In the genomic region with DNA sequence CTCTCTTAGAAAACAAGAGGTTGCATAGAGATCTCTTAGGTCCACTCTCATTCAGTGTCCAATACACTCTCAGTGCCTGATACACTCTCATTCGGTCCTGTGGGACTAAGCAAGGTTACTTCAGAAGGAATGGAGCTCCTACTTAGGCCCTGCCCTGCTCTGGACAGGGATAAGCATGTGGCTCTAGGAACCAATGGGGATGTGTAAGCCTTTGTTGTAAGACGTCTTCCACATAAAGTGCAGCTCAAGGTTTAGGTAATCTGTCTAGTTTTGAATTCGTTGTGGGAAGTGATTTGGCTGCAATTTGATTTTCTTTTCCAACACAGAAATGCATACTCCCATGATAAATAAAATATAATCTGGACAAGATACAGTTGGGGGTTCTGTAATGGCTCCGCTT, we compare ENCODE assay signal across 17 mouse cellular contexts. TPM values are rescaled to one million over a fixed set of nuclear protein-coding genes. Genes with fewer than 3 reads are reported as not detected.
DNase-seq lines count a peak whose midpoint lies in the region; ATAC-seq and TF ChIP-seq lines count a peak whose summit lies in the region.
"Had no signal": no experiment of that assay in that cellular context is flagged by ENCODE, and none has a peak within 500 bp of the region (broad histone marks: within the 10 kb centered on the region; RNA-seq: fewer than 3 reads in every experiment).

No protein-coding gene starts in this region.

- intact Hi-C loops in gastrocnemius, adult 2 months (cut with DNase I) = no loop called here
- intact Hi-C loops in left cerebral cortex, adult 2 months (cut with DNase I) = loop anchor here (2.0 to 5.0 kb wide), 3 partner anchors 37 to 107 kb away; no protein-coding TSS in a partner anchor
- intact Hi-C loops in left cerebral cortex, postnatal 36 days (cut with DNase I) = loop anchor here (5.0 kb wide), 1 partner anchor 152 kb away; the partner anchor contains the start of gene Lamc1

- H3K9ac ChIP-seq in embryonic facial prominence, embryonic 13.5 days = no peak overlapping the region
- H3K9ac ChIP-seq in stomach, embryonic 15.5 days = no peak overlapping the region
- H3K9ac ChIP-seq: forebrain, embryonic 12.5 days; hindbrain, embryonic 12.5 days; neural tube, embryonic 13.5 days had no signal

- peak overlapping the region; percentile 49; the same call in 1 of the 2 replicates for H3K27ac ChIP-seq in gastrocnemius, adult 2 months
- H3K27ac ChIP-seq in left cerebral cortex, adult 2 months = peak overlapping the region; percentile 67
- peak overlapping the region; percentile 55; the same call in 1 of the 2 replicates for H3K27ac ChIP-seq in embryonic facial prominence, embryonic 13.5 days
- H3K27ac ChIP-seq in stomach, embryonic 15.5 days = peak overlapping the region; percentile 58
- H3K27ac ChIP-seq: forebrain, embryonic 12.5 days; hindbrain, embryonic 12.5 days; kidney, postnatal 0 days; neural tube, embryonic 13.5 days had no signal

- H3K4me2 ChIP-seq in embryonic facial prominence, embryonic 13.5 days = no peak overlapping the region
- no peak overlapping the region for H3K4me2 ChIP-seq in stomach, embryonic 15.5 days
- H3K4me2 ChIP-seq: forebrain, embryonic 12.5 days; hindbrain, embryonic 12.5 days; neural tube, embryonic 13.5 days had no signal

- no peaks in the 10 kb centered on the region for H3K36me3 ChIP-seq in embryonic facial prominence, embryonic 13.5 days
- no peaks in the 10 kb centered on the region for H3K36me3 ChIP-seq in stomach, embryonic 15.5 days
- H3K36me3 ChIP-seq: forebrain, embryonic 12.5 days; hindbrain, embryonic 12.5 days; neural tube, embryonic 13.5 days had no signal

- TF ChIP-seq CTCF in gastrocnemius, adult 2 months (IDR thresholded peaks at IDR 0.05) = no peak
- TF ChIP-seq CTCF in left cerebral cortex, adult 2 months (IDR thresholded peaks at IDR 0.05) = no peak

- H3K9me3 ChIP-seq in embryonic facial prominence, embryonic 13.5 days = no peaks in the 10 kb centered on the region
- H3K9me3 ChIP-seq in stomach, embryonic 15.5 days = no peaks in the 10 kb centered on the region
- H3K9me3 ChIP-seq: forebrain, embryonic 12.5 days; hindbrain, embryonic 12.5 days; neural tube, embryonic 13.5 days had no signal

- peaks cover 24% of the 10 kb centered on the region for H3K27me3 ChIP-seq in embryonic facial prominence, embryonic 13.5 days
- H3K27me3 ChIP-seq in stomach, embryonic 15.5 days (replicated peaks) = no peaks in the 10 kb centered on the region

- H3K4me1 ChIP-seq in embryonic facial prominence, embryonic 13.5 days = peaks cover 12% of the 10 kb centered on the region
- 0 out of 2 replicates have a peak, but pooled peaks cover 3% of the 10 kb centered on the region for H3K4me1 ChIP-seq in stomach, embryonic 15.5 days
- H3K4me1 ChIP-seq: forebrain, embryonic 12.5 days; hindbrain, embryonic 12.5 days had no signal

- WGBS in embryonic facial prominence, embryonic 13.5 days = 71% methylated on average over 4 of the region's 4 CpGs
- 68% methylated on average over 4 of the region's 4 CpGs for WGBS in stomach, embryonic 15.5 days

- H3K4me3 ChIP-seq in gastrocnemius, adult 2 months = no peak overlapping the region
- H3K4me3 ChIP-seq in left cerebral cortex, adult 2 months = no peak overlapping the region
- H3K4me3 ChIP-seq in embryonic facial prominence, embryonic 13.5 days = no peak overlapping the region
- H3K4me3 ChIP-seq in stomach, embryonic 15.5 days (replicated peaks) = no peak overlapping the region
- H3K4me3 ChIP-seq: forebrain, embryonic 12.5 days; hindbrain, embryonic 12.5 days; neural tube, embryonic 13.5 days had no signal

- ATAC-seq in embryonic facial prominence, embryonic 13.5 days (ENCODE audit: insufficient number of reproducible peaks, insufficient read depth, low FRiP score, low TSS enrichment, low read depth) = no peak
- no peak for ATAC-seq in stomach, embryonic 15.5 days (ENCODE audit: insufficient read depth, low FRiP score, low read depth)
- ATAC-seq: inflammation-experienced regulatory T-cells, adult 6 months had no signal

- no peak for DNase-seq in gastrocnemius, adult 2 months
- no peak for DNase-seq in gastrocnemius, adult 8-10 months (ENCODE audit: low spot score in 2 of 2)
- DNase-seq in left cerebral cortex, adult 2 months (ENCODE audit: extremely low spot score in 1 of 2, low spot score in 2 of 2) = no peak
- DNase-seq in left cerebral cortex, postnatal 36 days (ENCODE audit: low spot score in 2 of 2) = no peak
- DNase-seq in adrenal gland, postnatal 14 days = no peak
- DNase-seq: adrenal gland, postnatal 36 days; retina, postnatal 1 day; thymus, adult 18-20 months had no signal

RNA-seq across cellular contexts. Expression of gene Lamc2, which starts 6.1 kb away (rescaled TPM):
- 1 to 10 TPM; 3.8 to 4.4 TPM for total RNA-seq in gastrocnemius, adult 2 months (2021)
- total RNA-seq in gastrocnemius, adult 8-10 months (2022) = 1 to 10 TPM; 1.8 to 4.9 (median 3.0) TPM
- 10 to 100 TPM; 12.1 to 12.5 TPM for total RNA-seq in left cerebral cortex, adult 2 months (2021)
- total RNA-seq in left cerebral cortex, postnatal 36 days (2021) = 10 to 100 TPM in 1 of 2 experiments, 1 to 10 TPM in 1; 9.5 to 13.6 TPM
- polyA plus RNA-seq in embryonic facial prominence, embryonic 13.5 days (2015; fragmentation: Nextera tagmentation; extraction: Ambion mirVana) = 11.0 and 12.7 TPM in 2 replicates
- polyA plus RNA-seq in stomach, embryonic 15.5 days (2015; fragmentation: Nextera tagmentation; extraction: Ambion mirVana) = 12.9 and 13.4 TPM in 2 replicates
- total RNA-seq in adrenal gland, postnatal 14 days (2021) = 0.70 and 2.1 TPM in 2 replicates
- total RNA-seq: common myeloid progenitor, adult 5-6 weeks; megakaryocyte-erythroid progenitor cell, adult 5-6 weeks had no signal
